Mouse (Mus musculus): Measurements from ENCODE around the gene Piwil4.

Piwil4 gene

GRCm38 (mm10) chr9:14740151-14740924 is at the start of gene Piwil4:
Gene Piwil4, minus strand, starts transcription at chr9:14740733.
- DNase-seq (ENCODE audit: low read depth, low spot score), result no peak

GRCm38 (mm10) chr9:14787356-14787755 is 46.8 kb upstream of the Piwil4 start:
- no peak for DNase-seq (ENCODE audit: low read depth, low spot score)

- DNase-seq (ENCODE audit: low read depth, low spot score), result peak; percentile 99
These were observed 43.8 kb upstream of the Piwil4 start, which contains the start of the genes Mre11a and Ankrd49 for GRCm38 (mm10) chr9:14784039-14785002. Gene Mre11a, plus strand, starts transcription at chr9:14784654. Gene Ankrd49, minus strand, starts transcription at chr9:14784856.

GRCm38 (mm10) chr9:14778341-14778740 is 37.8 kb upstream of the Piwil4 start:
- peak; percentile 52 for DNase-seq (ENCODE audit: low read depth, low spot score)

- DNase-seq (ENCODE audit: low read depth, low spot score), result peak; percentile 10
These were observed 33.3 kb upstream of the Piwil4 start for GRCm38 (mm10) chr9:14773813-14774212.

GRCm38 (mm10) chr9:14772074-14772473 is 31.5 kb upstream of the Piwil4 start:
- no peak for DNase-seq (ENCODE audit: low read depth, low spot score)

GRCm38 (mm10) chr9:14770803-14771471 is 30.4 kb upstream of the Piwil4 start, which contains the start of gene 1700012B09Rik:
Gene 1700012B09Rik, minus strand, starts transcription at chr9:14771030.
- peak; percentile 44 for DNase-seq (ENCODE audit: low read depth, low spot score)

GRCm38 (mm10) chr9:14769811-14770210 is 29.3 kb upstream of the Piwil4 start:
- no peak for DNase-seq (ENCODE audit: low read depth, low spot score)

- DNase-seq (ENCODE audit: low read depth, low spot score), result peak; percentile 53
These were observed 24.2 kb upstream of the Piwil4 start for GRCm38 (mm10) chr9:14764765-14765164.

GRCm38 (mm10) chr9:14759261-14759660 is 18.7 kb upstream of the Piwil4 start:
- DNase-seq (ENCODE audit: low read depth, low spot score), result no peak

- DNase-seq (ENCODE audit: low read depth, low spot score), result no peak
These were observed 18.1 kb upstream of the Piwil4 start for GRCm38 (mm10) chr9:14758590-14758989.

- DNase-seq (ENCODE audit: low read depth, low spot score), result no peak
These were observed 13.9 kb upstream of the Piwil4 start for GRCm38 (mm10) chr9:14754469-14754868.

GRCm38 (mm10) chr9:14753947-14754346 is 13.4 kb upstream of the Piwil4 start:
- DNase-seq (ENCODE audit: low read depth, low spot score), result no peak

- peak; percentile 19 for DNase-seq (ENCODE audit: low read depth, low spot score)
These were observed 11.5 kb upstream of the Piwil4 start, which contains the start of gene Fut4 for GRCm38 (mm10) chr9:14752001-14752522. Gene Fut4, minus strand, starts transcription at chr9:14752393.

- DNase-seq (ENCODE audit: low read depth, low spot score), result peak; percentile 20
These were observed 11.0 kb upstream of the Piwil4 start for GRCm38 (mm10) chr9:14751503-14752000.

GRCm38 (mm10) chr9:14750901-14751502 is 10.5 kb upstream of the Piwil4 start:
- peak; percentile 18 for DNase-seq (ENCODE audit: low read depth, low spot score)

GRCm38 (mm10) chr9:14739498-14740150 is 909 bp downstream of the Piwil4 start:
- DNase-seq (ENCODE audit: low read depth, low spot score), result no peak

GRCm38 (mm10) chr9:14730941-14731541 is 9.5 kb downstream of the Piwil4 start:
- DNase-seq (ENCODE audit: low read depth, low spot score), result peak; percentile 47

GRCm38 (mm10) chr9:14728365-14728764 is 12.2 kb downstream of the Piwil4 start:
- no peak for DNase-seq (ENCODE audit: low read depth, low spot score)

GRCm38 (mm10) chr9:14726629-14727028 is 13.9 kb downstream of the Piwil4 start:
- no peak for DNase-seq (ENCODE audit: low read depth, low spot score)

All from R1 (cell line).